Mouse (Mus musculus) limb, embryonic 12.5 days (tissue): Measurements from ENCODE around the gene Chst8. TPM values are rescaled to one million over a fixed set of nuclear protein-coding genes. Genes with fewer than 3 reads are reported as not detected.

Experiments
- ATAC-seq: fragments of 200-750 bp; cut with Nextera tagmentation; 2 replicates; pipeline ENCODE4 v1.8.0; 2017; ENCODE audit warnings: low read depth, moderate TSS enrichment; ENCODE audit not compliant: insufficient number of reproducible peaks, insufficient read depth, low FRiP score, low TSS enrichment
- H3K27ac ChIP-seq: fragments of 300-500 bp; sonication (generic); 2 replicates; pipeline ENCODE4 v1.5.1; 2016; ENCODE audit warnings: mild to moderate bottlenecking, moderate library complexity
- H3K27me3 ChIP-seq: fragments of 300-500 bp; sonication (generic); 2 replicates; pipeline ENCODE4 v1.6.1; 2016; ENCODE audit warnings: mild to moderate bottlenecking, moderate library complexity
- H3K36me3 ChIP-seq: fragments of 300-500 bp; sonication (generic); 2 replicates; pipeline ENCODE4 v1.6.1; 2016; ENCODE audit warnings: mild to moderate bottlenecking, moderate library complexity
- H3K4me1 ChIP-seq: fragments of 300-500 bp; sonication (generic); replicated peaks from 2 replicates; pipeline ENCODE4 v1.6.1; 2016
- H3K4me2 ChIP-seq: fragments of 300-500 bp; sonication (generic); 2 replicates; pipeline ENCODE4 v1.6.1; 2016; ENCODE audit warnings: mild to moderate bottlenecking, moderate library complexity
- H3K4me3 ChIP-seq: fragments of 300-500 bp; sonication (generic); replicated peaks from 2 replicates; pipeline ENCODE4 v1.5.1; 2016; ENCODE audit warnings: mild to moderate bottlenecking
- H3K9ac ChIP-seq: fragments of 300-500 bp; sonication (generic); replicated peaks from 2 replicates; pipeline ENCODE4 v1.6.1; 2016; ENCODE audit warnings: mild to moderate bottlenecking, moderate library complexity
- H3K9me3 ChIP-seq: fragments of 300-500 bp; sonication (generic); 2 replicates; pipeline ENCODE4 v1.6.1; 2016; ENCODE audit warnings: mild to moderate bottlenecking, moderate library complexity
- WGBS: fragments of 180-500 bp; shearing (Covaris S2); methylation state at CpG from one replicate; pipeline ENCODE4 v1.1.7; 2016; 5-methylcytosine and 5-hydroxymethylcytosine counted together
- polyA plus RNA-seq: library from polyadenylated mRNA; unstranded; fragments of >200 nt; fragmentation: Nextera tagmentation; extraction: Ambion mirVana; gene quantifications from 2 replicates; pipeline ENCODE4 v1.2.1, GENCODE M21; 2016

The Chst8 gene
- polyA plus RNA-seq, 1 experiment from 2014 or later, result 4.1 TPM

DNA sequence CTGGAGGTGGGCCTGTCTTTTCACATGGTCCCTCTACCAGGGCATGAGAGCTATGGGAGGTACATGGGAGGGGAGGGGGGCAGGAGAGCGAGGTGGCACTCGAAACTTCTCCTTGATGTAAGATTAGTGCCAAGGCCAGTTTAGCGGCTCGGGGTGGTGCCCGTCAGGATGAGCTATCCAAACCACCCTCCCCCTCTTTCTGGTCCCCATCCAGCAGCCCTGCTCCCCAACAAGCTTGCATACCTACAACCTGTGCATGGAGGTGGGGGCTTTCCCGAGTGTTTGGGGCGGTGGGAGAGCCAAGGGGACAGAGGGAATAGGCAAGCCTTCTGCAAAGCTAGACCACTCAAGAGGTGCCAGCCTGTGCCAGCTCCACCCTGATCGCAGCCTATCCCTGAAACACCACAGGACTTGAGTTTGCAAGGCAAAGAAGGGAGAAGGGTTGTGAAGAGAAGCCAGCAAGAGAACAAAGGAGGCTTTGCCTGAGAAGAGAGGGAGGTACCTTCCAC is 182.8 kb downstream of the Chst8 start:
- ATAC-seq, result peak; percentile 10; the same call in 1 of the 2 replicates
- 43% methylated on average over 8 of the region's 8 CpGs for WGBS
- peak overlapping the region; percentile 92 for H3K27ac ChIP-seq
- peaks cover 17% of the 10 kb centered on the region for H3K4me1 ChIP-seq
- H3K4me2 ChIP-seq, result peak overlapping the region; percentile 72
- H3K27me3 ChIP-seq, result no peaks in the 10 kb centered on the region
- H3K4me3 ChIP-seq, result peak overlapping the region; percentile 42
- H3K9me3 ChIP-seq, result no peaks in the 10 kb centered on the region
- peak overlapping the region; percentile 60 for H3K9ac ChIP-seq
- H3K36me3 ChIP-seq, result no peaks in the 10 kb centered on the region

Other genes with a start within 250 kb of the Chst8 start
- 63.8 and 66.6 TPM in 2 replicates for gene Kctd15, start 156.0 kb downstream of the Chst8 start, polyA plus RNA-seq
- gene Pepd, start 99.7 kb upstream of the Chst8 start, polyA plus RNA-seq, result 65.3 and 65.6 TPM in 2 replicates
- 55.5 and 58.0 TPM in 2 replicates for gene Cebpg, start 243.9 kb upstream of the Chst8 start, polyA plus RNA-seq